Mouse (Mus musculus) thymus, adult 2 months (tissue): ENCODE measurements at regions not wholly inside any gene's neighbourhood (a gene's known extent, or its start where the extent isn't known, plus 50 kb on each side); places are given as distances from the start of the nearest gene placed in this dataset.

Experiments used
- DNase-seq: peaks from one replicate; pipeline ENCODE4 v3.0.0; 2021
- H3K27ac ChIP-seq: fragments of 200-500 bp; 2 replicates; pipeline ENCODE4 v1.5.1; 2012; ENCODE audit warnings: low read length, control low read depth; ENCODE audit not compliant: control insufficient read depth, insufficient read depth
- H3K27me3 ChIP-seq: fragments of 200-500 bp; 2 replicates; pipeline ENCODE4 v1.6.1; 2012; ENCODE audit warnings: mild to moderate bottlenecking, low read length, moderate library complexity, mixed read lengths; ENCODE audit not compliant: control insufficient read depth, insufficient read depth
- H3K36me3 ChIP-seq: fragments of 200-500 bp; 2 replicates; pipeline ENCODE4 v1.6.1; 2012; ENCODE audit warnings: mild to moderate bottlenecking, low read length, moderate library complexity; ENCODE audit not compliant: control insufficient read depth, insufficient read depth
- H3K4me1 ChIP-seq: fragments of 200-500 bp; replicated peaks from 2 replicates; pipeline ENCODE4 v1.6.1; 2012; ENCODE audit warnings: low read length; ENCODE audit not compliant: control insufficient read depth, insufficient read depth
- H3K4me3 ChIP-seq: fragments of 200-500 bp; 2 replicates; pipeline ENCODE4 v1.5.1; 2012; ENCODE audit warnings: mild to moderate bottlenecking, low read length, control low read depth, moderate library complexity; ENCODE audit not compliant: control insufficient read depth, insufficient read depth
- CTCF ChIP-seq: fragments of 200-500 bp; IDR thresholded peaks from 2 replicates; pipeline ENCODE4 v1.5.1; 2012; ENCODE audit warnings: mild to moderate bottlenecking, control low read depth, low read length, moderate library complexity, borderline replicate concordance; ENCODE audit not compliant: control insufficient read depth, poor library complexity, insufficient read depth; ENCODE audit errors: extremely low read depth
- POLR2A ChIP-seq: fragments of 200-500 bp; IDR thresholded peaks from 2 replicates; pipeline ENCODE4 v1.6.1; 2012; ENCODE audit warnings: mild to moderate bottlenecking, low read length, control low read depth, moderate library complexity; ENCODE audit not compliant: control insufficient read depth, poor library complexity, insufficient read depth; ENCODE audit errors: extremely low read depth
- WGBS: fragments of 180-500 bp; shearing (Covaris S2); methylation state at CpG from one replicate; pipeline ENCODE4 v1.1.7; 2018; 5-methylcytosine and 5-hydroxymethylcytosine counted together

DNA sequence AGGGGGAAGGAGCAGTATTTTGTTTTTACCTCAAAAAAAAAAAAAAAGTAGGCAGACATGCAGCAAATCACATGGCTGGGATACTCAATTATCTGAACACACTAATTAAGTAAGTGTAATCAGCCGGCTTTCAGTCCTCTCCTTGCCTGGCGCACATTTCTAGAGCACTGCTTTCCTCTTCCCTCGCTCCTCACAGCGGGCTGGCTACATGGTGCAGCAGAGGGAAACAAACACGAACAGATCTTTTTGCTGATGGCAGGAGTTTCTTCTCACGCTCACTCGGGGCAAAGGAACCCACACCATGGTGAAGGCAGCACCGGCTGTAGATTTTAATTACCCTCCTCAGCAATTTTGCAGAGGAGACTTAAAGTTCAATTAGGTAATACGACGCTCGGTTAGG, 169.7 kb upstream of the Azi2 start:
- TF ChIP-seq CTCF (no peak), POLR2A (no peak)
- peaks cover 6% of the 10 kb centered on the region for H3K27me3 ChIP-seq
- no peak overlapping the region for H3K4me3 ChIP-seq
- no peaks in the 10 kb centered on the region for H3K4me1 ChIP-seq
- H3K27ac ChIP-seq: no peak overlapping the region
- no peak for DNase-seq
- H3K36me3 ChIP-seq: no peaks in the 10 kb centered on the region
- 88% methylated on average over 11 of the region's 11 CpGs for WGBS

DNA sequence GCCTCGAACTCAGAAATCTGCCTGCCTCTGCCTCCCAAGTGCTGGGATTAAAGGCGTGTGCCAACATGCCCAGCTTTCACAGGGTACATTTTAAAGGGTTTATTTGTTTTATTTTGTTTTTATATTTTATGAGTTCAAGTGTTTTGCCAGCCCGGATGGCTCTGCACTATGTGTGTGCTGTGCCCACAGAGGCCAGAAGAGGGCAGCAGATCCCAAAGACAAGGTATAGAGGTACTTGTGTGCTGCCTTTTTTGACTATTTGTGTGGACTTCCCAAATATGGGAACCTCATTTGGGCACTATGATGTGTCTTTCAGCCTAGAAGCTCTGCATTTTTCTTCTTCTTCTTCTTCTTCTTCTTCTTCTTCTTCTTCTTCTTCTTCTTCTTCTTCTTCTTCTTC, 176.4 kb upstream of the Azi2 start:
- 96% methylated on average over 3 of the region's 3 CpGs for WGBS
- DNase-seq: peak; percentile 8
- Histone ChIP-seq H3K27me3 (no peaks in the 10 kb centered on the region), H3K36me3 (no peaks in the 10 kb centered on the region), H3K27ac (no peak overlapping the region), H3K4me1 (no peaks in the 10 kb centered on the region), H3K4me3 (no peak overlapping the region)
- no peak for TF ChIP-seq CTCF
- TF ChIP-seq POLR2A: no peak

DNA sequence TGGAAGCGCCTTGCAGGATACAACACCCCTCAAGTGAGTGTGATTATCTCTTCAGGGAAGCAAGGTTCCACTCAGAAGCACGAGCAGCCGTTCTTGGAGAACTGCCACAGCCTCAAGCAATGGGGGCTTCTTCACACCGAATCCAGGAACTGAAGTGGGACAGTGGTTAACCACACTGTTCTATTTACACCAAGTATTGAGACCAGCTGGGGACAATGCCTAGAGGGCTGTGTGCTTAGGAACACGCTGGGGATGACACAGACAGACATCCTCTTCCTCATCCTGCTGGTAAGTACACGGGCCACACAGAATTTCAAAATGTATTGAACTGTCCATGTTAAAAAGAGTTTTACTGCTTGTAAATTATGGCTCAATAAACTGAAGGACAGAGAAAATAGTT, 177.0 kb upstream of the Azi2 start:
- no peaks in the 10 kb centered on the region for H3K36me3 ChIP-seq
- H3K27me3 ChIP-seq: no peaks in the 10 kb centered on the region
- 5% methylated on average over 6 of the region's 6 CpGs for WGBS
- no peak overlapping the region for H3K27ac ChIP-seq
- no peak for TF ChIP-seq POLR2A
- TF ChIP-seq CTCF: no peak
- DNase-seq: no peak
- H3K4me3 ChIP-seq: no peak overlapping the region
- H3K4me1 ChIP-seq: no peaks in the 10 kb centered on the region

DNA sequence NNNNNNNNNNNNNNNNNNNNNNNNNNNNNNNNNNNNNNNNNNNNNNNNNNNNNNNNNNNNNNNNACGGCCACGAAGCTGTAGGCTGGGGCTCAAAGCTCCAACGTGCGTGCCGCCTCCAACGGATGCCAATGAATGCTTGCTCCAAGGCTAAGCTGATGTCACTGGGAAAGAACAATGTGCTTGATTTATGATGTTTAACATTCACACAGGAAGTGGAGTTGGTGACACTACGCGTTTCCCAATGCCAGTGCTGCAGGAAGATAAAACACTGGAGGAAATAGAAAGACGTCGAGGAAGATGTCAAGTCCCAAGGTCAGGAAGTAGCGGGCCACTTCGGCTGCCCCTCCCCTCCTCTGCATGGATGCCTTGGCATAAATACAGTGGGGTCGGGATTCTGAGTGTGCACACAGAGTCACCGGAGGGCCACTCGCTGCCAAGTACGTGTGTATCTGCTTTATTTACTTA, 180.7 kb upstream of the Azi2 start:
- no peaks in the 10 kb centered on the region for H3K4me1 ChIP-seq
- H3K27ac ChIP-seq: no peak overlapping the region
- DNase-seq: no peak
- no peaks in the 10 kb centered on the region for H3K27me3 ChIP-seq
- H3K36me3 ChIP-seq: no peaks in the 10 kb centered on the region
- no peak for TF ChIP-seq POLR2A
- TF ChIP-seq CTCF: no peak
- WGBS: 11% methylated on average over 16 of the region's 16 CpGs
- no peak overlapping the region for H3K4me3 ChIP-seq

DNA sequence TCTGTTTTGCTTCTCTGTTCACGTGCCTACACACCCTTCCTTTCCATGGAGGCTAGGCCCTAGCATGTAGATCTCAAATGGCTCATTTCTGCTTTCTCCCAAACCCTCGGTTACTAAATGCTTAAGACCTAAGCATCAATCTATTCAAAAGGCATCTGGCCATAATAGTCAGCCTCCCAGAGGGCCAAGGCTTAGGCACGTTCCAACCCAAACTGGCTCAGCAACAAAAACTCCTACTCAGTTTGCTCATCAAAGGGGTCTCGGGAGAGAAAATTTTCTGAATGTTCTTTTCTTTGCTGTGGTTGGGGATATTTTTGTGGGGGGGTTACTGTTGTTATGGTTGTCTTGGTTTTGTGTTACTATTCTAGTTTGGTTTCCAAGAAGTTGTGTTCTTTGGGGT, 196.8 kb upstream of the Azi2 start:
- H3K4me1 ChIP-seq: no peaks in the 10 kb centered on the region
- TF ChIP-seq CTCF (no peak), POLR2A (no peak)
- WGBS: 83% methylated on average over 4 of the region's 4 CpGs

DNA sequence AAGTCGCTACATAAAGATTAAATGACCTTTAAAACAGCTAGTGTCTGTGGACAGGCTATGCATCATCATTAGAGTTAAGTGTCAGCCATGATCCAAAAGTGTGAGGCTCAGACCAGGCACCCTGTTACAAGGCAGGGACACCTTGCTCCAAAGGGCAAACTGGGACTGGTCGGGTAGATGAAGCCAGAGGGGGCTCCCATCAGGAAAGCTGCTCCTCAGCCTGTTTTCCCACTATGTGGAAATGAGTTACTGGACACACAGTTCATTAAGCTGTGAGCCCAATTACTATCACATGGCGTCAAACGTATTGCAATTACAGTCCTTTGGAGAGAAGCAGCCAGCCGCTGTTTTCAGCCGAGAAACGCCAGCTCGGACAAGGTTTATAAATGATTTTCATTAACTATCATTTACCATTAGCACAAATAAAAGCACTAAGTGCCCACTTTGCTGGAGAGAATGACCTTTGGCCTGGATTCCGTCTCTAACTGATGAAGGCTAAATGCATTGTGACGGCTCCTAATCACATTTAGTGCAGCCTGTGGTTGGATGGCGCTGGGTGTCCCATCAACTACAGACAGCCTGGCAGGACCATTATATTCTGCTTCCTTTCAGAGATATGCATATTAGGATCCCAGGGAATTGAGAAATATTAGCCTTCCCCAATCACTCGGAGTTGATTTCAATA, 203.5 kb upstream of the Azi2 start:
- H3K4me1 ChIP-seq: no peaks in the 10 kb centered on the region
- DNase-seq: no peak
- no peak overlapping the region for H3K27ac ChIP-seq
- 93% methylated on average over 12 of the region's 12 CpGs for WGBS
- no peak overlapping the region for H3K4me3 ChIP-seq
- H3K27me3 ChIP-seq: no peaks in the 10 kb centered on the region
- TF ChIP-seq POLR2A (no peak), CTCF (no peak)
- no peaks in the 10 kb centered on the region for H3K36me3 ChIP-seq

More for the DNA sequence above, 196.8 kb upstream of the Azi2 start:
- Histone ChIP-seq H3K36me3 (no peaks in the 10 kb centered on the region), H3K27me3 (no peaks in the 10 kb centered on the region), H3K4me3 (no peak overlapping the region), H3K27ac (no peak overlapping the region)
- DNase-seq: no peak

DNA sequence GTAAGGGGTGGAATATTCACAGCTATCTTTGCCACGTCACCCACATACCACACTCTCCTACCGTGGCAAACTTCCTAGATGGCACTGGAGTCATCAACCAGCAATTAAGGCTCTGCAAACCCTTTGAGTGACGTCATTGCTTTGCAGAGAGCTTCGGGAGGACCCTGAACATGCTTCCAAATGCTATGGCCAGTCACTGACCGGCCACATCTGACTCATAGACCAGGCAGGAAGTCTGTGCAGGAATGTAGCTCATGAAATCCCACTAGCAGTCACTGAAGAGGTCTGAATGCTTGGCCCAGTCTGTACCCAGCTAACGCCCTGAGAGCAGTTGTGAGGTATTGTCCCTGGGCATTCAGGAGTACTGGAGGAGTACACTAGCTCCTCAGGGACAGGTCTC, 203.9 kb upstream of the Rbms3 start:
- no peak for DNase-seq
- 88% methylated on average over 6 of the region's 6 CpGs for WGBS
- Histone ChIP-seq H3K4me3 (no peak overlapping the region), H3K27me3 (no peaks in the 10 kb centered on the region), H3K36me3 (no peaks in the 10 kb centered on the region), H3K4me1 (no peaks in the 10 kb centered on the region), H3K27ac (no peak overlapping the region)
- no peak for TF ChIP-seq CTCF
- TF ChIP-seq POLR2A: no peak
